Mouse (Mus musculus): ENCODE measurements around the gene Rpl19. TPM values are rescaled to one million over a fixed set of nuclear protein-coding genes. Genes with fewer than 3 reads are reported as not detected.

Rpl19 gene
- total RNA-seq (2021): 100 to 1,000 TPM; 560 to 591 TPM
- long read RNA-seq, experiment 1, transcript Rpl19-201 (6 exons, 751 nt): major isoform, 98 of 113 reads
- long read RNA-seq, experiment 1, partial matches to known transcripts: 10 of 113 reads
- long read RNA-seq, experiment 1, other reads (novel, unspliced or antisense): 3 of 113 reads
- long read RNA-seq, experiment 2, transcript Rpl19-201 (6 exons, 751 nt): major isoform, 98 of 112 reads
- long read RNA-seq, experiment 2, partial matches to known transcripts: 8 of 112 reads
- long read RNA-seq, experiment 2, other reads (novel, unspliced or antisense): 4 of 112 reads

GRCm38 (mm10) chr11:98026570-98027296 lies at the start of gene Rpl19:
Rpl19 (plus strand) TSS chr11:98026710.
- peak; percentile 88 to 92 for DNase-seq (ENCODE audit: extremely low spot score in 1 of 2, low spot score in 2 of 2)
- H3K27ac ChIP-seq: peak within 1 kb of the TSS; percentile 98
- TF ChIP-seq CTCF (IDR thresholded peaks at IDR 0.05): no peak
- peak within 1 kb of the TSS; percentile 80 for H3K4me3 ChIP-seq
- intact Hi-C loops (cut with DNase I): loop anchor here (5.0 kb wide), 1 partner anchor 176 kb away; the partner anchor contains the start of gene Cdk12

- no peak overlapping the region for H3K4me3 ChIP-seq
- intact Hi-C loops (cut with DNase I): no loop called here
- no peak overlapping the region for H3K27ac ChIP-seq
- no peak for TF ChIP-seq CTCF (IDR thresholded peaks at IDR 0.05)
- DNase-seq (ENCODE audit: extremely low spot score in 1 of 2, low spot score in 2 of 2): no peak
Observed at GRCm38 (mm10) chr11:97977797-97978196, 48.7 kb upstream of the Rpl19 start.

GRCm38 (mm10) chr11:97978392-97978791 lies 48.1 kb upstream of the Rpl19 start:
- intact Hi-C loops (cut with DNase I): no loop called here
- TF ChIP-seq CTCF (IDR thresholded peaks at IDR 0.05): no peak
- Histone ChIP-seq H3K4me3 (no peak overlapping the region), H3K27ac (no peak overlapping the region)
- no peak for DNase-seq (ENCODE audit: extremely low spot score in 1 of 2, low spot score in 2 of 2)

GRCm38 (mm10) chr11:97979824-97980495 lies 46.5 kb upstream of the Rpl19 start:
- H3K27ac ChIP-seq: no peak overlapping the region
- no peak overlapping the region for H3K4me3 ChIP-seq
- intact Hi-C loops (cut with DNase I): no loop called here
- no peak for TF ChIP-seq CTCF (IDR thresholded peaks at IDR 0.05)
- DNase-seq (ENCODE audit: extremely low spot score in 1 of 2, low spot score in 2 of 2): no peak

- H3K4me3 ChIP-seq: no peak overlapping the region
- no peak for DNase-seq (ENCODE audit: extremely low spot score in 1 of 2, low spot score in 2 of 2)
- H3K27ac ChIP-seq: no peak overlapping the region
- intact Hi-C loops (cut with DNase I): no loop called here
- no peak for TF ChIP-seq CTCF (IDR thresholded peaks at IDR 0.05)
Observed at GRCm38 (mm10) chr11:97980531-97980966, 46.0 kb upstream of the Rpl19 start.

- peak in 1 of 2 experiments; percentile 7 for DNase-seq (ENCODE audit: extremely low spot score in 1 of 2, low spot score in 2 of 2)
- Histone ChIP-seq H3K27ac (no peak overlapping the region), H3K4me3 (no peak overlapping the region)
- TF ChIP-seq CTCF (IDR thresholded peaks at IDR 0.05): no peak
- intact Hi-C loops (cut with DNase I): no loop called here
Observed at GRCm38 (mm10) chr11:97982721-97983120, 43.8 kb upstream of the Rpl19 start.

GRCm38 (mm10) chr11:97983506-97983905 lies 43.0 kb upstream of the Rpl19 start:
- no peak for DNase-seq (ENCODE audit: extremely low spot score in 1 of 2, low spot score in 2 of 2)
- Histone ChIP-seq H3K27ac (no peak overlapping the region), H3K4me3 (no peak overlapping the region)
- TF ChIP-seq CTCF (IDR thresholded peaks at IDR 0.05): no peak
- intact Hi-C loops (cut with DNase I): no loop called here

GRCm38 (mm10) chr11:97983983-97984382 lies 42.5 kb upstream of the Rpl19 start:
- no peak overlapping the region for H3K27ac ChIP-seq
- TF ChIP-seq CTCF (IDR thresholded peaks at IDR 0.05): no peak; the same call in 1 of the 2 replicates
- intact Hi-C loops (cut with DNase I): no loop called here
- DNase-seq (ENCODE audit: extremely low spot score in 1 of 2, low spot score in 2 of 2): peak in 1 of 2 experiments; percentile 5
- no peak overlapping the region for H3K4me3 ChIP-seq

- peak in 1 of 2 experiments; percentile 64 for DNase-seq (ENCODE audit: extremely low spot score in 1 of 2, low spot score in 2 of 2)
- intact Hi-C loops (cut with DNase I): loop anchor here (2.0 kb wide), 1 partner anchor 49 kb away; no protein-coding TSS in a partner anchor
- no peak for TF ChIP-seq CTCF (IDR thresholded peaks at IDR 0.05)
- H3K27ac ChIP-seq: peak within 1 kb of the TSS; percentile 86
- peak within 1 kb of the TSS; percentile 87 for H3K4me3 ChIP-seq
Observed at GRCm38 (mm10) chr11:97985727-97986677, 40.5 kb upstream of the Rpl19 start, which contains the start of gene Plxdc1. Plxdc1 (minus strand) TSS chr11:97986444.

- TF ChIP-seq CTCF (IDR thresholded peaks at IDR 0.05): no peak
- Histone ChIP-seq H3K4me3 (peak overlapping the region; percentile 87), H3K27ac (peak overlapping the region; percentile 34; the same call in 1 of the 2 replicates)
- DNase-seq (ENCODE audit: extremely low spot score in 1 of 2, low spot score in 2 of 2): peak in 1 of 2 experiments; percentile 11
- intact Hi-C loops (cut with DNase I): loop anchor here (1.0 to 2.0 kb wide), 2 partner anchors 50 to 87 kb away; no protein-coding TSS in a partner anchor
Observed at GRCm38 (mm10) chr11:97986738-97987465, 39.6 kb upstream of the Rpl19 start.

Data from left cerebral cortex, adult 2 months (tissue).